Mouse (Mus musculus) liver, embryonic 16.5 days (tissue): ENCODE data around the gene Prkcb. TPM values are rescaled to one million over a fixed set of nuclear protein-coding genes. Genes with fewer than 3 reads are reported as not detected.

Experiments
- ATAC-seq: fragments of 200-750 bp; cut with Nextera tagmentation; 2 replicates; pipeline ENCODE4 v1.8.0; 2017; ENCODE audit warnings: low read depth, mild to moderate bottlenecking, moderate number of reproducible peaks, moderate library complexity
- H3K27ac ChIP-seq: fragments of 300-500 bp; sonication (generic); 2 replicates; pipeline ENCODE4 v1.5.1; 2014; ENCODE audit warnings: mild to moderate bottlenecking, low read length
- H3K27me3 ChIP-seq: fragments of 300-500 bp; sonication (generic); 2 replicates; pipeline ENCODE4 v1.6.1; 2014; ENCODE audit warnings: low read depth, low read length, mixed read lengths; ENCODE audit not compliant: control insufficient read depth, insufficient read depth
- H3K36me3 ChIP-seq: fragments of 300-500 bp; sonication (generic); 2 replicates; pipeline ENCODE4 v1.6.1; 2014; ENCODE audit warnings: mild to moderate bottlenecking; ENCODE audit not compliant: control insufficient read depth, insufficient read depth
- H3K4me1 ChIP-seq: fragments of 300-500 bp; sonication (generic); 2 replicates; pipeline ENCODE4 v1.6.1; 2014; ENCODE audit warnings: low read depth, low read length, mixed read lengths; ENCODE audit not compliant: control insufficient read depth
- H3K4me2 ChIP-seq: fragments of 300-500 bp; sonication (generic); 2 replicates; pipeline ENCODE4 v1.6.1; 2014; ENCODE audit warnings: low read depth, low read length, mixed read lengths
- H3K4me3 ChIP-seq: fragments of 300-500 bp; sonication (generic); 2 replicates; pipeline ENCODE4 v1.5.1; 2014; ENCODE audit warnings: low read depth, mild to moderate bottlenecking, low read length
- H3K9ac ChIP-seq: fragments of 300-500 bp; sonication (generic); 2 replicates; pipeline ENCODE4 v1.6.1; 2014; ENCODE audit warnings: low read depth, low read length
- H3K9me3 ChIP-seq: fragments of 300-500 bp; sonication (generic); replicated peaks from 2 replicates; pipeline ENCODE4 v1.6.1; 2016; ENCODE audit warnings: low read length; ENCODE audit not compliant: control insufficient read depth
- WGBS: fragments of 180-500 bp; shearing (Covaris S2); extraction: QIAGEN DNeasy Blood & Tissue Kit; methylation state at CpG from one replicate; pipeline ENCODE4 v1.1.7; 2014; ENCODE audit not compliant: insufficient replicate concordance; 5-methylcytosine and 5-hydroxymethylcytosine counted together
- polyA plus RNA-seq: library from polyadenylated mRNA; unstranded; fragments of >200 nt; fragmentation: Nextera tagmentation; extraction: Ambion mirVana; gene quantifications from 2 replicates; pipeline ENCODE4 v1.2.1, GENCODE M21; 2015

The Prkcb gene
- polyA plus RNA-seq, 1 experiment from 2014 or later = 4.7 TPM

- Histone ChIP-seq H3K9me3 (no peaks in the 10 kb centered on the region), H3K4me1 (no peaks in the 10 kb centered on the region), H3K36me3 (no peaks in the 10 kb centered on the region), H3K4me2 (no peak overlapping the region), H3K27me3 (no peaks in the 10 kb centered on the region), H3K4me3 (no peak overlapping the region), H3K27ac (no peak overlapping the region), H3K9ac (no peak overlapping the region)
- ATAC-seq = no peak
- 71% methylated on average over 10 of the region's 10 CpGs for WGBS
Measured at GRCm38 (mm10) chr7:122595897-122596296, 307.3 kb downstream of the Prkcb start.

- WGBS = 56% methylated on average over 9 of the region's 9 CpGs
Measured at GRCm38 (mm10) chr7:122596596-122597170, 308.1 kb downstream of the Prkcb start.

GRCm38 (mm10) chr7:122597313-122597712 is 308.8 kb downstream of the Prkcb start:
- Histone ChIP-seq H3K4me3 (no peak overlapping the region), H3K9ac (no peak overlapping the region), H3K27me3 (no peaks in the 10 kb centered on the region), H3K4me2 (no peak overlapping the region), H3K4me1 (no peaks in the 10 kb centered on the region), H3K27ac (no peak overlapping the region), H3K36me3 (no peaks in the 10 kb centered on the region), H3K9me3 (no peaks in the 10 kb centered on the region)
- WGBS = 64% methylated on average over 7 of the region's 7 CpGs
- ATAC-seq = no peak

More at GRCm38 (mm10) chr7:122596596-122597170, 308.1 kb downstream of the Prkcb start:
- Histone ChIP-seq H3K27ac (no peak overlapping the region), H3K4me3 (no peak overlapping the region), H3K36me3 (no peaks in the 10 kb centered on the region), H3K4me2 (no peak overlapping the region), H3K4me1 (no peaks in the 10 kb centered on the region), H3K9ac (no peak overlapping the region), H3K9me3 (no peaks in the 10 kb centered on the region), H3K27me3 (no peaks in the 10 kb centered on the region)
- no peak for ATAC-seq

- Histone ChIP-seq H3K27me3 (no peaks in the 10 kb centered on the region), H3K9me3 (no peaks in the 10 kb centered on the region), H3K4me2 (no peak overlapping the region), H3K4me1 (no peaks in the 10 kb centered on the region), H3K27ac (no peak overlapping the region), H3K36me3 (no peaks in the 10 kb centered on the region), H3K9ac (no peak overlapping the region), H3K4me3 (no peak overlapping the region)
- no peak for ATAC-seq
- WGBS = 63% methylated on average over 7 of the region's 7 CpGs
Measured at GRCm38 (mm10) chr7:122600856-122601255, 312.3 kb downstream of the Prkcb start.

DNA sequence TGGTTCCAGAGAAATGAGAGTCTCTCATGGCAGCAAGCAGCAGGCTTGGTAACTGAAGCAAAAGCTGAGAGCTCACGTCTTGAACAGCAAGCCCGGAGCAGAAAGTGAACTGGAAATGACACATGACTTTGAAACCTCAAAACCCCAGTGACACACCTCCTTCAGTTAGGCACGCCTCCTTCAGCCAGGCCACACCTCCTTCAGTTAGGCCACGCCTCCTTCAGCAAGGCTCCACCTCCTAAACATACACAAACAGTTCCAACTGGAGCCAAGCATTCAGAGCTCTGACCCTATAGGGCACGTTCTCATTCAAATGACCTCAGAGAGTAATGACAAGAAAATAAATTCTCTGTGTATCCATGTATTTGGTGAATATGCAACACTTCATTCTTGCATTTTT is 316.5 kb downstream of the Prkcb start:
- H3K9ac ChIP-seq = no peak overlapping the region
- ATAC-seq = no peak
- H3K9me3 ChIP-seq = no peaks in the 10 kb centered on the region
- H3K4me1 ChIP-seq = no peaks in the 10 kb centered on the region
- H3K4me3 ChIP-seq = no peak overlapping the region
- H3K27me3 ChIP-seq = no peaks in the 10 kb centered on the region
- no peak overlapping the region for H3K27ac ChIP-seq
- H3K36me3 ChIP-seq = no peaks in the 10 kb centered on the region
- 54% methylated on average over 5 of the region's 5 CpGs for WGBS
- no peak overlapping the region for H3K4me2 ChIP-seq

GRCm38 (mm10) chr7:122609420-122609819 is 320.9 kb downstream of the Prkcb start:
- Histone ChIP-seq H3K9ac (no peak overlapping the region), H3K36me3 (no peaks in the 10 kb centered on the region), H3K4me3 (no peak overlapping the region), H3K27me3 (no peaks in the 10 kb centered on the region), H3K9me3 (no peaks in the 10 kb centered on the region), H3K4me2 (no peak overlapping the region), H3K27ac (no peak overlapping the region), H3K4me1 (no peaks in the 10 kb centered on the region)
- ATAC-seq = no peak
- WGBS = 40% methylated on average over 4 of the region's 4 CpGs

DNA sequence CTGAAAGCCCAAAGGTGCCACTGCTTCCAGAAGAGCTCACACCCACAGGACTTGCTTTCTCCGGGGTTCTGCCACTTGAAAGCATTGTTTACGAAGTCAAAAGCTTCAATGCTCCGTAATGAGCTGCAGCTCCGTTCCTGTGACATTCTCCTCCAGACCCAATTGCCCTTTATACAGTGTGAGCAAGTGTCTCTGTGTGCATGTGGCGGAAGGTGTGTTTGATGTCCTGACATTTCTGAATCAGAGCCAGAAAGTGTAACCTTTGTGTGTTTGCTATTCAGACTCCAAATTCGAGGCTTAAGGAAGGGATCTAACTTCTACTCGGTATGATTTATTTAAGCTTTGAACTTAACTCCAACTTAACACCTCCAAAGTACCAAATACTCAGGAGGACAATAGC is 321.6 kb downstream of the Prkcb start:
- ATAC-seq = no peak
- WGBS = 44% methylated on average over 7 of the region's 7 CpGs
- no peaks in the 10 kb centered on the region for H3K36me3 ChIP-seq
- no peak overlapping the region for H3K4me3 ChIP-seq
- no peaks in the 10 kb centered on the region for H3K27me3 ChIP-seq
- no peaks in the 10 kb centered on the region for H3K4me1 ChIP-seq
- H3K27ac ChIP-seq = no peak overlapping the region
- H3K4me2 ChIP-seq = no peak overlapping the region
- no peak overlapping the region for H3K9ac ChIP-seq
- no peaks in the 10 kb centered on the region for H3K9me3 ChIP-seq

DNA sequence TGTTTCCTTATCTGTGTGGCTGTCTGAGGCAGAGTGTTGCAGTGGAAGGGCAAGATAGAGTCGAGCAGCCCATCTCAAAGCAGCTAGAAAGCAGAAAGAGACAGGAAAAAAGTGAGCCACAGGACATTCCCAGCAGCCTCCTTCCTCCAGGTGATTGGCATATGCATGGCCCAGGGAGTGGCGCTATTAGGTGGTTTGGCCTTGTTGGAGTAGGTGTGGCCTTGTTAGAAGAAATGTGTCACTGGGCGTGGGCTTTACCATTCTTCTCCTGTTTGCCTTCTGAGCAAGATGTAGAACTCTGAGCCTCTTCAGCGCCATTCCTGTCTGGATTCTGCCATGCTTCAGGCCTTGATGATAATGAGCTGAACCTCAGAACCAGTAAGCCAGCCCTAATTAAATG is 325.3 kb downstream of the Prkcb start:
- no peaks in the 10 kb centered on the region for H3K27me3 ChIP-seq
- no peak overlapping the region for H3K4me2 ChIP-seq
- H3K36me3 ChIP-seq = no peaks in the 10 kb centered on the region
- 53% methylated on average over 4 of the region's 4 CpGs for WGBS
- H3K9ac ChIP-seq = no peak overlapping the region
- H3K4me3 ChIP-seq = no peak overlapping the region
- ATAC-seq = no peak
- H3K4me1 ChIP-seq = no peaks in the 10 kb centered on the region
- no peaks in the 10 kb centered on the region for H3K9me3 ChIP-seq
- H3K27ac ChIP-seq = no peak overlapping the region

DNA sequence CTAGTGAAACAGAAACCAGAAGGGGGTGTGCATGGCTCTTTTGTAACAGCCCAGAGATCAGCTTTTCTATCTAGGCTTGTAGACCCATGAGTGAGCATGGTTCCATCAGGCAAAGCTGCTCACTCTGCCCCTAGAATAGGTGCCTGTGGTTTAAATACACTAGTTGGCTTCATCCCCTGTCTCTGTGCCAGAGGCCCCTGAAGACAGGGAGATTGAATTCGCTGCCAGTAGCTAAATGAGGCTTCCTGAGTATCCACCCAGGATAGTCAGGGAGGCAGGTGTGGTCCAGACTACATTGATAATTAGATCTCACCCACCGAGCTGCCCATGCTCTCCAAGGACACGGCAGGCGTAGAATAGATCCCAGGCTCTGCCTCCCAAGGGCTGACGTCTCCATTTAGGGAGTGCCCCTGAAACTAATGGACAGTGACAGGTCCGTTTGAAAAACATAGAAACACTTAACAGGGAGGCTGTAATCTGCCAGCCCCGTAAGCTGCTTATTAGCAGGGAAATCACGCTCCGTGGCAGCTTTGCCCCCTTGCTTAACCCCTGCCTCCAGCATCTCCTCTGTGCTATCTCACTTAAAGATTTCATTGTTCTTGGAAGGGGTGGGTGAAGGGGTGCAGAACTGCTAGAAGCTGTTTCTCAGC is 333.7 kb downstream of the Prkcb start:
- Histone ChIP-seq H3K27ac (no peak overlapping the region), H3K4me2 (no peak overlapping the region), H3K27me3 (no peaks in the 10 kb centered on the region), H3K4me3 (no peak overlapping the region), H3K9ac (no peak overlapping the region), H3K4me1 (no peaks in the 10 kb centered on the region), H3K36me3 (no peaks in the 10 kb centered on the region), H3K9me3 (no peaks in the 10 kb centered on the region)
- WGBS = 50% methylated on average over 9 of the region's 9 CpGs
- ATAC-seq = no peak
